Mouse (Mus musculus): Measurements from ENCODE around the gene Mccc2. TPM values are rescaled to one million over a fixed set of nuclear protein-coding genes. Genes with fewer than 3 reads are reported as not detected.

Gene Mccc2
- total and polyA plus RNA-seq, 3 experiments, result 4.4 to 7.4 (median 6.8) TPM

- ATAC-seq (ENCODE audit: extremely low read depth, insufficient number of reproducible peaks, low FRiP score, poor library complexity, severe bottlenecking) (no peak), DNase-seq (ENCODE audit: low spot score) (no peak)
- TF ChIP-seq POLR2AphosphoS5 (IDR thresholded peaks at IDR 0.05; ENCODE audit: insufficient replicate concordance, low read depth, low read length) (no peak), GATA2 (IDR thresholded peaks at IDR 0.05; ENCODE audit: borderline replicate concordance, low read depth, low read length) (no peak), GATA1 (IDR thresholded peaks at IDR 0.05; ENCODE audit: borderline replicate concordance, low read length) (no peak), TAL1 (conservative IDR thresholded peaks at IDR 0.05; ENCODE audit: low read depth, low read length) (no peak), CTCF (IDR thresholded peaks at IDR 0.05; ENCODE audit: low read depth, low read length) (no peak)
- H3K9me3 ChIP-seq (replicated peaks), result peaks cover 7% of the 10 kb centered on the region
- H3K4me1 ChIP-seq (ENCODE audit: insufficient read depth, low read depth, low read length), result no peaks in the 10 kb centered on the region
- no peaks in the 10 kb centered on the region for H3K36me3 ChIP-seq (replicated peaks)
- H3K4me3 ChIP-seq (ENCODE audit: low read depth, low read length), result no peak overlapping the region
- H3K27me3 ChIP-seq (ENCODE audit: insufficient read depth, low read length), result no peaks in the 10 kb centered on the region; the same call in 1 of the 2 replicates
Observed at GRCm38 (mm10) chr13:99899670-99900556, 115.5 kb downstream of the Mccc2 start.

- TF ChIP-seq GATA1 (IDR thresholded peaks at IDR 0.05; ENCODE audit: borderline replicate concordance, low read length) (no peak), CTCF (IDR thresholded peaks at IDR 0.05; ENCODE audit: low read depth, low read length) (no peak), GATA2 (IDR thresholded peaks at IDR 0.05; ENCODE audit: borderline replicate concordance, low read depth, low read length) (no peak), POLR2AphosphoS5 (IDR thresholded peaks at IDR 0.05; ENCODE audit: insufficient replicate concordance, low read depth, low read length) (no peak), TAL1 (conservative IDR thresholded peaks at IDR 0.05; ENCODE audit: low read depth, low read length) (no peak)
- ATAC-seq (ENCODE audit: extremely low read depth, insufficient number of reproducible peaks, low FRiP score, poor library complexity, severe bottlenecking), result no peak
Observed at GRCm38 (mm10) chr13:99898816-99899215, 116.6 kb downstream of the Mccc2 start.

More at GRCm38 (mm10) chr13:99898816-99899215, 116.6 kb downstream of the Mccc2 start:
- H3K4me1 ChIP-seq (ENCODE audit: insufficient read depth, low read depth, low read length), result no peaks in the 10 kb centered on the region
- H3K4me3 ChIP-seq (ENCODE audit: low read depth, low read length), result no peak overlapping the region
- H3K9me3 ChIP-seq (replicated peaks), result peaks cover 7% of the 10 kb centered on the region
- DNase-seq (ENCODE audit: low spot score), result no peak
- no peaks in the 10 kb centered on the region for H3K36me3 ChIP-seq (replicated peaks)
- H3K27me3 ChIP-seq (ENCODE audit: insufficient read depth, low read length), result no peaks in the 10 kb centered on the region; the same call in 1 of the 2 replicates

Other genes with a start within 250 kb of the Mccc2 start
- not detected in 2 replicates for gene Cartpt, start 114.5 kb downstream of the Mccc2 start, total RNA-seq (2014; fragmentation: Nextera tagmentation)
- 0.33 TPM in 1 of 2 replicates, not detected in the other for gene Cartpt, start 114.5 kb downstream of the Mccc2 start, total RNA-seq (2017)
- gene Cartpt, start 114.5 kb downstream of the Mccc2 start, polyA plus RNA-seq (2012), result not detected in 2 replicates
- 84.4 and 103 TPM in 2 replicates for gene Bdp1, start 88.4 kb upstream of the Mccc2 start, total RNA-seq (2014; fragmentation: Nextera tagmentation)
- 51.3 and 59.3 TPM in 2 replicates for gene Bdp1, start 88.4 kb upstream of the Mccc2 start, total RNA-seq (2017)
- gene Bdp1, start 88.4 kb upstream of the Mccc2 start, polyA plus RNA-seq (2012), result 6.2 and 6.6 TPM in 2 replicates
- 5.6 and 11.1 TPM in 2 replicates for gene Serf1, start 92.4 kb upstream of the Mccc2 start, total RNA-seq (2014; fragmentation: Nextera tagmentation)
- 27.2 and 29.6 TPM in 2 replicates for gene Serf1, start 92.4 kb upstream of the Mccc2 start, total RNA-seq (2017)
- gene Serf1, start 92.4 kb upstream of the Mccc2 start, polyA plus RNA-seq (2012), result 19.2 and 29.6 TPM in 2 replicates
- 72.0 and 92.5 TPM in 2 replicates for gene Smn1, start 109.2 kb upstream of the Mccc2 start, total RNA-seq (2014; fragmentation: Nextera tagmentation)
- gene Smn1, start 109.2 kb upstream of the Mccc2 start, total RNA-seq (2017), result 26.4 and 46.6 TPM in 2 replicates
- 75.2 and 80.4 TPM in 2 replicates for gene Smn1, start 109.2 kb upstream of the Mccc2 start, polyA plus RNA-seq (2012)
- 8.9 and 10.6 TPM in 2 replicates for gene Naip2, start 186.5 kb upstream of the Mccc2 start, total RNA-seq (2014; fragmentation: Nextera tagmentation)
- 21.1 and 21.3 TPM in 2 replicates for gene Naip2, start 186.5 kb upstream of the Mccc2 start, total RNA-seq (2017)
- 0.26 and 0.30 TPM in 2 replicates for gene Naip2, start 186.5 kb upstream of the Mccc2 start, polyA plus RNA-seq (2012)
- 2.5 and 3.5 TPM in 2 replicates for gene Naip5, start 230.7 kb upstream of the Mccc2 start, total RNA-seq (2014; fragmentation: Nextera tagmentation)
- gene Naip5, start 230.7 kb upstream of the Mccc2 start, total RNA-seq (2017), result 3.0 and 3.3 TPM in 2 replicates
- 0.04 TPM in 2 replicates for gene Naip5, start 230.7 kb upstream of the Mccc2 start, polyA plus RNA-seq (2012)